Mouse (Mus musculus) E14TG2a.4 (cell line): ENCODE measurements around the gene Nphp1.

ENCODE experiments used
- CTCF ChIP-seq: conservative IDR thresholded peaks from 2 replicates; pipeline ENCODE4 v1.5.1; 2014; ENCODE audit warnings: low read length
- NANOG ChIP-seq: IDR thresholded peaks from 2 replicates; pipeline ENCODE4 v1.6.1; 2014; ENCODE audit warnings: borderline replicate concordance, low read length, mixed read lengths
- POU5F1 ChIP-seq: IDR thresholded peaks from 2 replicates; pipeline ENCODE4 v1.6.1; 2014; ENCODE audit warnings: low read length, borderline replicate concordance

GRCm38 (mm10) chr2:127751849-127752610 is 36.7 kb downstream of the Nphp1 start:
- TF ChIP-seq CTCF (no peak), POU5F1 (no peak), NANOG (no peak)
